Mouse (Mus musculus) liver, embryonic 14.5 days (tissue): ENCODE results near the gene Zc3h4.

Experiments used
- CTCF ChIP-seq: IDR thresholded peaks from 2 replicates; pipeline ENCODE4 v1.5.1; 2016; ENCODE audit warnings: antibody characterized with exemption, low read depth, control low read depth
- EP300 ChIP-seq: IDR thresholded peaks from 2 replicates; pipeline ENCODE4 v1.6.1; 2016; ENCODE audit warnings: antibody characterized with exemption, low read depth

GRCm38 (mm10) chr7:16368835-16369234 lies 31.9 kb upstream of the Zc3h4 start:
- TF ChIP-seq CTCF (no peak), EP300 (no peak)
